Mouse (Mus musculus) hindbrain, embryonic 12.5 days (tissue): ENCODE measurements at regions not wholly inside any gene's neighbourhood (a gene's known extent, or its start where the extent isn't known, plus 50 kb on each side); places are given as distances from the start of the nearest gene placed in this dataset.

ENCODE experiments used
- ATAC-seq: fragments of 200-750 bp; cut with Nextera tagmentation; 2 replicates; pipeline ENCODE4 v1.8.0; 2017; ENCODE audit warnings: moderate TSS enrichment; ENCODE audit not compliant: low FRiP score
- H3K27ac ChIP-seq: fragments of 300-500 bp; sonication (generic); 2 replicates; pipeline ENCODE4 v1.5.1; 2016; ENCODE audit warnings: mild to moderate bottlenecking
- H3K27me3 ChIP-seq: fragments of 300-500 bp; sonication (generic); 2 replicates; pipeline ENCODE4 v1.6.1; 2016; ENCODE audit warnings: mild to moderate bottlenecking
- H3K36me3 ChIP-seq: fragments of 300-500 bp; sonication (generic); 2 replicates; pipeline ENCODE4 v1.6.1; 2016; ENCODE audit warnings: mild to moderate bottlenecking
- H3K4me1 ChIP-seq: fragments of 300-500 bp; sonication (generic); 2 replicates; pipeline ENCODE4 v1.6.1; 2016
- H3K4me2 ChIP-seq: fragments of 300-500 bp; sonication (generic); replicated peaks from 2 replicates; pipeline ENCODE4 v1.6.1; 2016; ENCODE audit warnings: mild to moderate bottlenecking
- H3K4me3 ChIP-seq: fragments of 300-500 bp; sonication (generic); 2 replicates; pipeline ENCODE4 v1.5.1; 2016; ENCODE audit warnings: mild to moderate bottlenecking
- H3K9ac ChIP-seq: fragments of 300-500 bp; sonication (generic); 2 replicates; pipeline ENCODE4 v1.6.1; 2016; ENCODE audit warnings: mild to moderate bottlenecking, moderate library complexity
- H3K9me3 ChIP-seq: fragments of 300-500 bp; sonication (generic); replicated peaks from 2 replicates; pipeline ENCODE4 v1.6.1; 2016; ENCODE audit warnings: mild to moderate bottlenecking
- WGBS: fragments of 180-500 bp; shearing (Covaris S2); methylation state at CpG from one replicate; pipeline ENCODE4 v1.1.7; 2016; 5-methylcytosine and 5-hydroxymethylcytosine counted together

GRCm38 (mm10) chr2:174532671-174533363, 59.9 kb upstream of the Prelid3b start:
- Histone ChIP-seq H3K4me2 (no peak overlapping the region), H3K27ac (no peak overlapping the region), H3K4me1 (no peaks in the 10 kb centered on the region), H3K36me3 (no peaks in the 10 kb centered on the region), H3K27me3 (no peaks in the 10 kb centered on the region), H3K4me3 (no peak overlapping the region), H3K9me3 (no peaks in the 10 kb centered on the region), H3K9ac (no peak overlapping the region)
- WGBS, result 58% methylated on average over 12 of the region's 12 CpGs
- ATAC-seq, result peak; percentile 38; the same call in 1 of the 2 replicates

- Histone ChIP-seq H3K4me2 (no peak overlapping the region), H3K9me3 (no peaks in the 10 kb centered on the region), H3K27ac (no peak overlapping the region), H3K4me3 (no peak overlapping the region), H3K27me3 (no peaks in the 10 kb centered on the region), H3K36me3 (no peaks in the 10 kb centered on the region), H3K4me1 (no peaks in the 10 kb centered on the region), H3K9ac (no peak overlapping the region)
- 68% methylated on average over 5 of the region's 5 CpGs for WGBS
- ATAC-seq, result no peak
Measured at GRCm38 (mm10) chr2:174540717-174541116, 67.8 kb upstream of the Prelid3b start.

GRCm38 (mm10) chr2:174547207-174547606, 74.3 kb upstream of the Prelid3b start:
- H3K27me3 ChIP-seq, result no peaks in the 10 kb centered on the region
- H3K4me1 ChIP-seq, result no peaks in the 10 kb centered on the region
- no peaks in the 10 kb centered on the region for H3K9me3 ChIP-seq
- H3K27ac ChIP-seq, result no peak overlapping the region
- H3K4me3 ChIP-seq, result no peak overlapping the region
- ATAC-seq, result no peak
- no peak overlapping the region for H3K9ac ChIP-seq
- H3K36me3 ChIP-seq, result no peaks in the 10 kb centered on the region
- H3K4me2 ChIP-seq, result no peak overlapping the region
- 82% methylated on average over 3 of the region's 3 CpGs for WGBS

- Histone ChIP-seq H3K4me1 (no peaks in the 10 kb centered on the region), H3K36me3 (no peaks in the 10 kb centered on the region), H3K9me3 (no peaks in the 10 kb centered on the region), H3K27ac (no peak overlapping the region), H3K27me3 (no peaks in the 10 kb centered on the region), H3K4me2 (no peak overlapping the region), H3K9ac (no peak overlapping the region), H3K4me3 (no peak overlapping the region)
- no peak for ATAC-seq
- WGBS, result 89% methylated on average over 6 of the region's 6 CpGs
Measured at GRCm38 (mm10) chr2:174547701-174548100, 74.8 kb upstream of the Prelid3b start.

GRCm38 (mm10) chr2:174548776-174549175, 75.9 kb upstream of the Prelid3b start:
- no peak for ATAC-seq
- H3K4me2 ChIP-seq, result no peak overlapping the region
- H3K36me3 ChIP-seq, result no peaks in the 10 kb centered on the region
- H3K9me3 ChIP-seq, result no peaks in the 10 kb centered on the region
- no peak overlapping the region for H3K9ac ChIP-seq
- no peak overlapping the region for H3K27ac ChIP-seq
- H3K4me3 ChIP-seq, result no peak overlapping the region
- H3K4me1 ChIP-seq, result no peaks in the 10 kb centered on the region
- no peaks in the 10 kb centered on the region for H3K27me3 ChIP-seq
- 72% methylated on average over 4 of the region's 4 CpGs for WGBS

GRCm38 (mm10) chr2:174555778-174556177, 82.9 kb upstream of the Prelid3b start:
- Histone ChIP-seq H3K9ac (no peak overlapping the region), H3K9me3 (no peaks in the 10 kb centered on the region), H3K4me1 (no peaks in the 10 kb centered on the region), H3K27me3 (no peaks in the 10 kb centered on the region), H3K36me3 (no peaks in the 10 kb centered on the region), H3K4me3 (no peak overlapping the region), H3K27ac (no peak overlapping the region), H3K4me2 (no peak overlapping the region)
- 89% methylated on average over 11 of the region's 11 CpGs for WGBS
- no peak for ATAC-seq

GRCm38 (mm10) chr2:174561828-174562429, 81.4 kb upstream of the Zfp831 start:
- Histone ChIP-seq H3K4me1 (peaks cover 15% of the 10 kb centered on the region; the same call in 1 of the 2 replicates), H3K4me3 (no peak overlapping the region), H3K9me3 (no peaks in the 10 kb centered on the region), H3K27me3 (no peaks in the 10 kb centered on the region), H3K9ac (no peak overlapping the region), H3K4me2 (no peak overlapping the region), H3K27ac (no peak overlapping the region), H3K36me3 (no peaks in the 10 kb centered on the region)
- ATAC-seq, result no peak
- 18% methylated on average over 7 of the region's 7 CpGs for WGBS

GRCm38 (mm10) chr2:174563917-174564316, 79.4 kb upstream of the Zfp831 start:
- no peak overlapping the region for H3K9ac ChIP-seq
- 89% methylated on average over 3 of the region's 3 CpGs for WGBS
- ATAC-seq, result no peak

GRCm38 (mm10) chr2:174564817-174565216, 78.5 kb upstream of the Zfp831 start:
- no peak overlapping the region for H3K4me3 ChIP-seq
- no peak overlapping the region for H3K4me2 ChIP-seq
- no peaks in the 10 kb centered on the region for H3K27me3 ChIP-seq
- H3K27ac ChIP-seq, result no peak overlapping the region
- no peaks in the 10 kb centered on the region for H3K9me3 ChIP-seq
- H3K4me1 ChIP-seq, result peaks cover 15% of the 10 kb centered on the region; the same call in 1 of the 2 replicates
- 20% methylated on average over 5 of the region's 5 CpGs for WGBS
- H3K36me3 ChIP-seq, result no peaks in the 10 kb centered on the region
- no peak overlapping the region for H3K9ac ChIP-seq
- ATAC-seq, result no peak

More at GRCm38 (mm10) chr2:174563917-174564316, 79.4 kb upstream of the Zfp831 start:
- no peaks in the 10 kb centered on the region for H3K36me3 ChIP-seq
- H3K9me3 ChIP-seq, result no peaks in the 10 kb centered on the region
- peaks cover 15% of the 10 kb centered on the region; the same call in 1 of the 2 replicates for H3K4me1 ChIP-seq
- H3K4me2 ChIP-seq, result no peak overlapping the region
- H3K4me3 ChIP-seq, result no peak overlapping the region
- no peaks in the 10 kb centered on the region for H3K27me3 ChIP-seq
- no peak overlapping the region for H3K27ac ChIP-seq

GRCm38 (mm10) chr2:174565891-174566290, 77.4 kb upstream of the Zfp831 start:
- Histone ChIP-seq H3K27ac (no peak overlapping the region), H3K9ac (no peak overlapping the region), H3K4me3 (no peak overlapping the region), H3K4me1 (peaks cover 15% of the 10 kb centered on the region; the same call in 1 of the 2 replicates), H3K4me2 (no peak overlapping the region), H3K36me3 (no peaks in the 10 kb centered on the region), H3K27me3 (no peaks in the 10 kb centered on the region), H3K9me3 (no peaks in the 10 kb centered on the region)
- WGBS, result 82% methylated on average over 7 of the region's 7 CpGs
- ATAC-seq, result no peak

GRCm38 (mm10) chr2:174566752-174567151, 76.6 kb upstream of the Zfp831 start:
- Histone ChIP-seq H3K27me3 (no peaks in the 10 kb centered on the region), H3K9ac (no peak overlapping the region), H3K4me3 (no peak overlapping the region), H3K4me2 (no peak overlapping the region), H3K27ac (no peak overlapping the region), H3K9me3 (no peaks in the 10 kb centered on the region), H3K4me1 (peaks cover 15% of the 10 kb centered on the region; the same call in 1 of the 2 replicates), H3K36me3 (no peaks in the 10 kb centered on the region)
- 56% methylated on average over 4 of the region's 4 CpGs for WGBS
- 0 out of 2 replicates have a peak, but pooled peaks have one; percentile 17 for ATAC-seq

- no peak overlapping the region for H3K27ac ChIP-seq
- ATAC-seq, result no peak
Measured at GRCm38 (mm10) chr2:174574804-174575507, 68.4 kb upstream of the Zfp831 start.

More at GRCm38 (mm10) chr2:174574804-174575507, 68.4 kb upstream of the Zfp831 start:
- no peak overlapping the region for H3K9ac ChIP-seq
- WGBS, result 79% methylated on average over 7 of the region's 7 CpGs
- no peaks in the 10 kb centered on the region for H3K36me3 ChIP-seq
- H3K27me3 ChIP-seq, result no peaks in the 10 kb centered on the region
- H3K4me1 ChIP-seq, result no peaks in the 10 kb centered on the region
- no peak overlapping the region for H3K4me2 ChIP-seq
- no peaks in the 10 kb centered on the region for H3K9me3 ChIP-seq
- no peak overlapping the region for H3K4me3 ChIP-seq
